Mouse (Mus musculus) limb, embryonic 10.5 days (tissue): ENCODE results near the gene 4933417A18Rik. TPM values are rescaled to one million over a fixed set of nuclear protein-coding genes. Genes with fewer than 3 reads are reported as not detected.

ENCODE experiments used
- DNase-seq: peaks from one replicate; pipeline ENCODE4 v3.0.0-alpha.2; 2017; ENCODE audit warnings: low spot score
- H3K27ac ChIP-seq: fragments of 300-500 bp; sonication (generic); 2 replicates; pipeline ENCODE4 v1.5.1; 2016; ENCODE audit warnings: mild to moderate bottlenecking
- H3K27me3 ChIP-seq: fragments of 300-500 bp; sonication (generic); 2 replicates; pipeline ENCODE4 v1.6.1; 2016; ENCODE audit warnings: low read depth, mild to moderate bottlenecking; ENCODE audit not compliant: poor library complexity, severe bottlenecking
- H3K36me3 ChIP-seq: fragments of 300-500 bp; sonication (generic); 2 replicates; pipeline ENCODE4 v1.6.1; 2016; ENCODE audit warnings: mild to moderate bottlenecking, moderate library complexity
- H3K4me1 ChIP-seq: fragments of 300-500 bp; sonication (generic); 2 replicates; pipeline ENCODE4 v1.6.1; 2016
- H3K4me3 ChIP-seq: fragments of 300-500 bp; sonication (generic); 2 replicates; pipeline ENCODE4 v1.5.1; 2016; ENCODE audit warnings: mild to moderate bottlenecking, moderate library complexity
- H3K9me3 ChIP-seq: fragments of 300-500 bp; sonication (generic); replicated peaks from 2 replicates; pipeline ENCODE4 v1.6.1; 2016; ENCODE audit warnings: mild to moderate bottlenecking
- WGBS: fragments of 180-500 bp; shearing (Covaris S2); methylation state at CpG from one replicate; pipeline ENCODE4 v1.1.7; 2016; 5-methylcytosine and 5-hydroxymethylcytosine counted together
- polyA plus RNA-seq: library from polyadenylated mRNA; unstranded; fragments of >200 nt; fragmentation: Nextera tagmentation; extraction: Ambion mirVana; gene quantifications from 2 replicates; pipeline ENCODE4 v1.2.1, GENCODE M21; 2016

The 4933417A18Rik gene
- polyA plus RNA-seq, 1 experiment from 2014 or later = not detected

DNA sequence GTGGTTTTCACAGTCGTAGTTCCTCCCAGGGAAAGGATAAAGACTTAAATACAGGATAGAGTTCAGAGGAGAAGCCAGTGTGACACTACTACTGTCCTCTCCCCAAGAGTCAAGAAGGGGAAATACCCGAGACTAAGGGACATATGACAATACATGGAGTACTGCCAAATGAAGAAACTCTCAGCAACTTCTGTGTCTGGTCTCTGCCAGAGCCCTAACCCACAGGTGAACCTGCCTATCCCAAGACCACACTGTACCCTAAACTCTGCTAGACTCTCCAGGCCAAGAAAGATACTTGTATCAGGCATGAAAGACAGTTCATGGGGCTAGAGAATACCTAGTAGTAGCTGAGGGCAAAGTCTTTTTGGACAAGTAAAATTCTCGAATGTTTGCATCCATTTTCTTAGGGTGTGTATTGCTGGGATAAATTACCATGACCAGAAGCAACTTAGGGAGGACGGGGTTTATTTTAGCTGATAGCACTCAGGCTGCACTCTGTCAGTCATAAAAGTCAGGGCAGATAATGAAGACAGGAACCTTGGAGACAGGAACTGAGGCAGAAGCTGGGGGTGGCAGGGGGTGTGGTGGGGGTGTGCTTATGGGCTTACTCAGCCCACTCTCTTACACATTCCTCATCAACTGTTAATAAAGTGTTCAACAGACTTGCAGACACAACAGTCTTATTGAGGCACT is 67.5 kb downstream of the 4933417A18Rik start:
- Histone ChIP-seq H3K4me3 (no peak overlapping the region), H3K36me3 (peaks cover 35% of the 10 kb centered on the region)
- 80% methylated on average over 4 of the region's 4 CpGs for WGBS

DNA sequence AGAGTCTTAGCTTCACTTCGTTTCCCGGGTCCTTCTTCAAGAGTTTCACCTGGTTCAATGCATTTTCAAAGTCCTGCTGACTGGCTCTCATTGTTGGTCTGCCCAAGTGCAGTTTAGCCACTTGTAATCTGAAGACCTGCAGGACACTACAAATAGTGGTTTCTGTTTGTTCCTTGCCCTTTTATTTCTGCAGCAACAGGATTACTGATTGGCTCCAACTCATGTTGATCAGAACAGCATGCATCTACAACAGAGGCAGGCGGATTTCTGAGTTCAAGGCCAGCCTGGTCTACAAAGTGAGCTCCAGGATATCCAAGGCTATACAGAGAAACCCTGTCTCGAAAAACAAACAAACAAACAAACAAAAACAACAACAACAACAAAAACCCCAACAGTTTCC is 68.9 kb downstream of the 4933417A18Rik start:
- no peak for DNase-seq
- peak overlapping the region; percentile 70 for H3K4me3 ChIP-seq
- H3K4me1 ChIP-seq = peaks cover 19% of the 10 kb centered on the region
- WGBS = 86% methylated on average over 4 of the region's 4 CpGs
- H3K9me3 ChIP-seq = no peaks in the 10 kb centered on the region
- peak overlapping the region; percentile 91 for H3K27ac ChIP-seq
- peaks cover 22% of the 10 kb centered on the region for H3K36me3 ChIP-seq
- no peaks in the 10 kb centered on the region for H3K27me3 ChIP-seq

More for the DNA sequence above, 67.5 kb downstream of the 4933417A18Rik start:
- Histone ChIP-seq H3K4me1 (peaks cover 19% of the 10 kb centered on the region), H3K27ac (no peak overlapping the region), H3K9me3 (no peaks in the 10 kb centered on the region), H3K27me3 (no peaks in the 10 kb centered on the region)
- DNase-seq = no peak

DNA sequence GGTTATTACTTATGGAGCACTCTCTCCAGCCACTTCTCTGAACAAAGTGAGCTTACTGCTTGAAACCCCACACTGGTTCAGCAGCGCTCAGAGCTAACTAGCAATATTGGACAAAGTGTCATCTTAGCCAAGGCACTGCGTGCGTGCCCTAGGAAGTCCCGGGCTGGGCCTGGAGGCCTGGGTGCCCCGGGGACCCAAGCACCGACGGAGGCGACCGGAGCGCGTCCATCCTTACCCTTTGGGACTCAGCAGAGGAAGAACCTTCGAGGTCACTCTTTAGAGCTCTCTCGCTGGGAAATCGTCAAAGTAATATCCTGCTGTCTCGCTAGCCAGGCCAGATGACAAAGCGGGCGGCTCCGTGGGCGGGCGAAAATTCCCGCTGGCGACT is 69.4 kb downstream of the 4933417A18Rik start:
- Histone ChIP-seq H3K9me3 (no peaks in the 10 kb centered on the region), H3K4me1 (peaks cover 19% of the 10 kb centered on the region), H3K36me3 (peaks cover 17% of the 10 kb centered on the region), H3K4me3 (peak overlapping the region; percentile 70), H3K27ac (peak overlapping the region; percentile 91), H3K27me3 (no peaks in the 10 kb centered on the region)
- no peak for DNase-seq
- WGBS = 2% methylated on average over 22 of the region's 22 CpGs

DNA sequence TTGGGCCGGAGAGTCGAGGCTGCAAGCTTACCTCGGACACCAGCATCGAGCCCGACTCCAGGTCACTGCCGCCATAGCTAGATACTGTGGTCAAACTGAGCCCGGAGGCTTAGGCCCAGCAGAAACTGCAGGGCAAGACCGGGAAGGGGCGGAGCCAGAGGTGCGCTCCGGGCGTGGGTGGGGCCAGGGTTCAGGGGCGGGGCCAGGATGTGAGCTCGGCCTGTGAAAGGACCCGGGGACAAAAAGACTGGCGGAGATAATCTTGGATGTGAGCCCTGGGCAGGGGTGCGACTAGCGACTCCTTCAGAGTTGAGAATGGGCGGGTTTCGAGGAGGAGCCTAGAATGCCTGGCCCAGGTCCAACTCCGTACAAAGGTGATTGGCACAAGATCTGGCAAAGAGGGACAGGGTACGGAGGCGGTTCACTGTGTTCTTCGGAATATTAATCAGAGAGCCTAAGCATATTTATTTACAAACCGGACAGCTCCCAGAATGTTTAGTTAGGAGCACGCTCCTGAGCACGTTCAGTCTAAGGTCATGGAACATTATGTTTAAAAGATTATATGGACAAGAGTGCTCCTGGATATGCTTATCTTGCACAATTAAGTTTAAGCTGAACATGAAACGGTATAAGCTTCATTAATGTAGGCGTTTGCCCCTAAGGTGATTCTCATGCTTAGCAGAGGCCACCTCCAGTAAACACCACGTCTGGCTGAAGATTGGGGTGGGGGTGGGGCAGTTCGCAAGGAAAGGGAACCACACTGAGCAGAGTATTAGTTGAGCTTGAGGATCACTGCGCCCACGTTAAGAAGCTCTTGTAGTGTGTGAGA is 70.0 kb downstream of the 4933417A18Rik start:
- Histone ChIP-seq H3K4me3 (peak overlapping the region; percentile 70), H3K9me3 (no peaks in the 10 kb centered on the region), H3K4me1 (peaks cover 19% of the 10 kb centered on the region), H3K36me3 (peaks cover 11% of the 10 kb centered on the region), H3K27ac (peak overlapping the region; percentile 91), H3K27me3 (no peaks in the 10 kb centered on the region)
- WGBS = 1% methylated on average over 33 of the region's 33 CpGs
- peak; percentile 97 for DNase-seq

DNA sequence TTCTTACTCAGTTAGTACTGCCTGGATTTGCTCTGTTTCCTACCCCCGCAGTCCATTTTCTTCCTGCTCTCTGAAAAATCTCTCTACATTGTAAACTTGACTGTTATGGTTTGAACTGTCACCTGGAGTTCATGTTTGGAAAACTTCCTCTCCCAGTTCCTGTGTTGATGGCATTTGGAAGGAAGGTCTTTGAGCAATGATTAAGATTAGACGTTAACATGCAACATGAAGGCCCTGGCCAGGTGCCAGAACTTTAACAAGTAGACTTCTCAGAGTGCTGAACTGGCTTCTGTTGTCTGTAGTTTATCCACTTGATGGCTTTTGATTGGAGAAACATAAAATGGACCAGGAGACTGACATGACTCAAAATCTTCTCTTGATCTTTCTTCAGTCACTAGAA is 71.7 kb downstream of the 4933417A18Rik start:
- H3K27me3 ChIP-seq = no peaks in the 10 kb centered on the region
- no peak overlapping the region for H3K4me3 ChIP-seq
- H3K36me3 ChIP-seq = no peaks in the 10 kb centered on the region
- H3K27ac ChIP-seq = no peak overlapping the region
- no peaks in the 10 kb centered on the region for H3K9me3 ChIP-seq
- no peak for DNase-seq
- 87% methylated on average over 2 of the region's 2 CpGs for WGBS
- H3K4me1 ChIP-seq = peaks cover 19% of the 10 kb centered on the region

Other genes with a start within 250 kb of the 4933417A18Rik start
- gene Fam50b, start 189.6 kb upstream of the 4933417A18Rik start, polyA plus RNA-seq = 0.11 TPM in 1 of 2 replicates, not detected in the other
- gene Prpf4b, start 49.1 kb upstream of the 4933417A18Rik start, polyA plus RNA-seq = 51.2 and 62.5 TPM in 2 replicates
- 0.70 and 1.3 TPM in 2 replicates for gene Fam217a, start 99 bp upstream of the 4933417A18Rik start, polyA plus RNA-seq
- 0.15 TPM in 1 of 2 replicates, not detected in the other for gene Eci3, start 39.4 kb downstream of the 4933417A18Rik start, polyA plus RNA-seq
- 96.6 and 115 TPM in 2 replicates for gene Eci2, start 102.7 kb downstream of the 4933417A18Rik start, polyA plus RNA-seq